13 mouse cellular contexts compared by ENCODE assay signal in genomic region chr11:18715851-18716126, GRCm38 (mm10).
"Had no signal": no experiment of that assay in that cellular context is flagged by ENCODE, and none has a peak within 500 bp of the region (broad histone marks: within the 10 kb centered on the region; RNA-seq: fewer than 3 reads in every experiment).

No protein-coding gene starts in this region.

- H3K4me2 ChIP-seq: limb, embryonic 12.5 days; liver, embryonic 13.5 days; neural tube, embryonic 15.5 days had no signal

- H3K9me3 ChIP-seq: limb, embryonic 12.5 days; liver, embryonic 13.5 days; neural tube, embryonic 15.5 days had no signal

- H3K27me3 ChIP-seq: liver, embryonic 13.5 days; neural tube, embryonic 15.5 days had no signal

- H3K4me1 ChIP-seq: liver, embryonic 13.5 days had no signal

- DNase-seq: kidney, postnatal 25 days; liver; liver, embryonic 13.5 days; liver, postnatal 0 days; midbrain, embryonic 14.5 days; spleen, adult 18-20 months; thymus, adult 2 months; thymus, postnatal 25 days had no signal

- ATAC-seq: intestine, postnatal 0 days; liver, postnatal 0 days had no signal

- H3K36me3 ChIP-seq: limb, embryonic 12.5 days; liver, embryonic 13.5 days; neural tube, embryonic 15.5 days had no signal

- H3K4me3 ChIP-seq: left cerebral cortex, adult 2 months; limb, embryonic 12.5 days; liver, embryonic 13.5 days; myocyte; neural tube, embryonic 15.5 days had no signal

- H3K9ac ChIP-seq: limb, embryonic 12.5 days; liver, embryonic 13.5 days; liver, postnatal 0 days; neural tube, embryonic 15.5 days had no signal

- H3K27ac ChIP-seq: left cerebral cortex, adult 2 months; limb, embryonic 12.5 days; liver, embryonic 13.5 days; neural tube, embryonic 15.5 days had no signal
